Mouse (Mus musculus) T-helper 1 cell (primary cell): ENCODE results near the gene Itm2c.

Source experiments
- in situ Hi-C: fragments of 300-600 bp; cut with MboI, MseI; formaldehyde crosslinking; loops from one replicate; pipeline ENCODE4 v1.15.1; 2025; ENCODE audit warnings: high pct_unique_total_duplicates

Itm2c gene

DNA sequence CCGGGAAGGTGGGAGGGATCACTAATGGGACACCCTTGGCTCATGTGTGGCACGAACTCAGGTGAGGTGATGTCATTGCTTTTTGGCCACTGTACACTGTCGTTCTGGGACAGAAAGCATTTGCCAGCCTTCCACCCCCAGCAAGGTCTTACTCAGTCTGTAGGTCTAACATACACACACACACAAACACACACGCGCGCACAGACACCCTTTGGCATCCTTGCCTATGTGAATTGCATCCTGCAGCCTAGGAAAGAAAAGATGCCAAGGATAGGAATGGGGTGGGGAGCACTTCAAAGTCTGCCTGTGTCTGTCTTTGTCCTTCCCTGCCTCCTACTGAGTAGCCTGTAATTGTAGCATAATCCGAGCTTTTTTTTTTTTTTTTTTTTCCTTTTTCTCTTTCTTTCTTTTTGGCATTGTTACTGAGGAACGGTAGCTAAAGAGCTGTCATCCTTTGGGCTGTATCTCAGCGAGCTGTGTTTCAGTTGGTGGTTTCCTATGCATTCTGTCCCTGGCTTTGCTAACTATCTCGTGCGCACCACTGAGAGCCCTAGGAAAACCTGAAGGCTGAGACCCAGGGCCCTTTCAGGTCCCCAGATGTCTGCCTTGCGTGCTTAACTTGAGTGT, 4.8 kb downstream of the Itm2c start:
- in situ Hi-C loops, result loop anchor here (5.0 kb wide), 1 partner anchor 47 kb away; no protein-coding TSS in a partner anchor

DNA sequence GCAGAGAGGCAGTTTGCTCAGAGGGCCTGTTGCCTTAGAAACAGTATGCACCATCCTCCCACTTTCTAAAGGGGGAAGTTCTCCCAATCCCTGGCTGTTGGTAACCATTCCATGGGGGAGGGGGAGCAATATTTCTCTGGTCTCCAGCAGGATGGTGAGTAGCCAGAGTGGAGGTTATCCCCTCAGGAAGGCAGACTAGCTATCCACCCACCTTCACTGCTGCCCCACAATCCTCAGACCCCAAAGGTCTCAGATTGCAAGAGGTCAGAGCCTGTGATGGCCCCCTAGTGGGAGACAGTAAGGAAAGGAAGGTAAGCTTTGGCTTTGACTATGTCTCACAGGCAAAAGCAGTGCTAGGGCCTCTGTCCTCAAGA, 5.3 kb downstream of the Itm2c start:
- in situ Hi-C loops, result loop anchor here (5.0 kb wide), 1 partner anchor 47 kb away; no protein-coding TSS in a partner anchor

DNA sequence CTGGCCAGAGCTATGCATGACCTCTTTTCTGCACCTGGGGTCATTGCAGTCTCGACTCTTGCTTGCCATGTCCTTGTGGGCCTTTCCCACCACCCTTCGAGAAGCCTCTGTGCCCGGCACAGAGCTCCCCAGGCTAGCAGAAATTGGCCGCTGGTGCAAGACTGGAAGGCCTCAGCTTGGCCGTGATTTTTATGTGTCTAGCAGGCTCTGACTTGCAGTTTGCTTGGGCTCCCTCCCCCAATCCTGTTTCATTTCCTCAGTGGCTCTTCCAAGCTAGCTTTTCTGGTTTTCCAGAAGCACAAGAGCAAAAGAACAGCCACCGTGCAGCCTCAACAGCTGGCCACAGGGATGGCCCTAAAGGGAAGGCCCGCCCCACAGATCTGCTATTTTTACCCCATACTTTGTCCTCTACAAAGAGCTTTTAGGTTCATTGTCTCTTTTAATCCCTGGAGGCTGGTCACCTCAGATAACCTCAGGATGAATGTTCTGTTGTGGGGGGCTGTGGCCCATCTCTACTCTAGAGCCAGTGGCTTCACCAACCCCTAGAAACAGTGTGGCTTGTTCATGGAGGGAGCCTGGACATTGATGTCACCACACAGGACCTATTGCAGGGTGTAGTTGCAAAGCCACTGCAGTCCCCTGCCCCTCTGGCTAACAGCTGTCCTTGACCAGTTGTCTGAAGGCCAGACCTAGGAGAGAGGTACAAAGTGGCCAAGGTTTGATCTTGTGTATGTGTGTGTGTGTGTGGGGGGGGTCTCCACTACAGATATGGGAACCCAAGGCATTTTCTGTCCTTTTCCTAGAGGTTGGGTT, 6.6 kb downstream of the Itm2c start:
- in situ Hi-C loops, result no loop called here

DNA sequence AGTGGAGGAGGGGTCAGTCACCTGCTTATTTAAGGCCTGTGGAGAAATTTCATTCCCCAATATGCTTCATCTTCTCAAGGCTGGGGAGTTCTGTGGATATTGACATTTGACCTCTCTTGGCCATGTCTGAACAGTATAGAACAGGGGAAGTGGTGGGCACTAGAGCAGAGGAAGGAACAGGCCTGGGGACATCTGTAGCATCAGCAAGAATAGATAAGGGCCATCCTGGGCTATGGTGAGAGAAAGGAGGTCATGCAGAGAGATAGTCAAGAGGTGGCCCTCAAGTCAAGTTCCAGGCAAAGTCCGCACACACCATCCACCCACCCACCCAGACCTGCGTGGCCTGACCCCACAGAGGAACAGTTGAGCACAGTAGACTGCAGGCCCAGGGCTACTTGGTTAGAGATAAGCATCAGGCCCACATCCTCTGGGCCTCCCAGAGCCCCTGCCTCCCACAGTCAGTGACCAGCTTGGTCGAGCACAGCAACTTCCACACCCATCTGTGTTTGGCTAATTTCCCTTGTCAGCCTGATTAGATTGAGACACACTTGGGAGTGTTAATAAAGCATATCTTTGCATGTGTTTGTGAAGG, 7.5 kb downstream of the Itm2c start:
- in situ Hi-C loops, result no loop called here

DNA sequence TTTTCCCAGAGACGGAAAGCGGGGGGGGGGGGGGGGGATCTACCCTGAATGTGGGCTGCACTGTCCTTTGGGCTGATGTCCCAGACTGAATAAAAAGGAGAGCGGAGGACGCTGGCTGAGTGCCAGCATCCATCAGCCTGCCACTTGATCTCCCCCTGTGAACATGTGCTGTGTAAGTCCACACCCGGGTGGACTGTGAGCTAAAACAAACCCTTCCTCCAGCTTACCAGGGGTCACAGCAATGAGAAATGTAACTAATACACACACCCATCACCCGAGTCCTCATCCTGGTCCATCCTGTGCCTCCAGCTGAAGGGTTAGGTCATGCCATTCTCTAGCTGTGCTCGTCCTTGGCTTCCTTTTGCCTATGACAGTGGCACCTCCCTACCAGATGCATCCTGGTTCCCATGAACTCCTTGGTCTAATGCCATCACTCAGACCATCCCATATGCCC, 8.1 kb downstream of the Itm2c start:
- in situ Hi-C loops, result no loop called here

- in situ Hi-C loops, result no loop called here
Observed at GRCm38 (mm10) chr1:85906892-85907291, 12.8 kb downstream of the Itm2c start.

GRCm38 (mm10) chr1:85908754-85909590, 14.9 kb downstream of the Itm2c start:
- in situ Hi-C loops, result no loop called here

GRCm38 (mm10) chr1:85913078-85913755, 19.1 kb downstream of the Itm2c start:
- in situ Hi-C loops, result loop anchor here (10.0 kb wide), 1 partner anchor 1782 kb away; no protein-coding TSS in a partner anchor

DNA sequence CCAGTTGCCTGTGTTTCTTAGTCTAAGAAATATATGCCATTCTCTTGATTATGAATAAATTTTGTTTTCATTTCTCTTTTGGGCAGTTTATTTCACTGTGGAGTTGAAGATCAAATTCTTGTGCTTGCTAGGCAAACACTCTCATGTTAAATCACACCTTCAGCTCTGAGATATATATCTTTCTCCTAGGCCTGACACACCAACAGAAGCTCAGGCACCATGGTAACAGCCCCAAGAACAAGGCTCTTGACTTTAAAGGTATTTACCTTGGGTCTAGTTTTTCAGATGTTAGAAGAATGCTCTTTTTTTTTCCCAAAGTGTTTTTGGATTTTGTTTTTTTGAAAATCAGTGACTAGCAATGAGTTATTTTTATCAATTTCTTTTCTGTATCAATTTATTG, 21.8 kb downstream of the Itm2c start:
- in situ Hi-C loops, result loop anchor here (10.0 kb wide), 1 partner anchor 1779 kb away; no protein-coding TSS in a partner anchor

GRCm38 (mm10) chr1:85916830-85917450, 22.9 kb downstream of the Itm2c start:
- in situ Hi-C loops, result loop anchor here (10.0 kb wide), 1 partner anchor 1778 kb away; no protein-coding TSS in a partner anchor

GRCm38 (mm10) chr1:85919621-85920020, 25.5 kb downstream of the Itm2c start:
- in situ Hi-C loops, result loop anchor here (10.0 kb wide), 1 partner anchor 1775 kb away; no protein-coding TSS in a partner anchor

DNA sequence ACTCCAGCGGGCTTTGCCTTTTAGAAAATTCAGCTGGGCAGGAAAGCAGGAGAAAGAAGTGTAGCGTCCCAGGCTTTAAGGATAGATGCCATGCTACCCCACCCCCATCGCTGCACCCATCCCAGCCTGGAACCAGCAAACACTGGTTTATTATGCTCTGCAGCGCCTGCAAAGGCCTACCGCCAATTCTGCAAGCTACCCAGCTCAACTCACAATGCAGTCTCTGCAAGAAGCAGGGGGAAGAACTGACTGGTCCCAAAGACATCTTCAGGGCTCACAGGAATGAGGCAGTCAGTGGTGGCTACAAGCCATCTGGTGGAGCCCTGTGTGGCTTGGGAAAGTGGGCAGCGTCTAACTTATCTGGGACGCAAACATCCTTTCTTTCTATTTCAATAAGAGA, 27.6 kb downstream of the Itm2c start:
- in situ Hi-C loops, result no loop called here

- in situ Hi-C loops, result no loop called here
Observed at GRCm38 (mm10) chr1:85922127-85922864, 28.2 kb downstream of the Itm2c start.

GRCm38 (mm10) chr1:85922865-85923211, 28.8 kb downstream of the Itm2c start:
- in situ Hi-C loops, result no loop called here

- in situ Hi-C loops, result no loop called here
Observed at GRCm38 (mm10) chr1:85925183-85925582, 31.1 kb downstream of the Itm2c start.

- in situ Hi-C loops, result no loop called here
Observed at GRCm38 (mm10) chr1:85928057-85928687, 34.1 kb downstream of the Itm2c start, which contains the start of gene 4933407L21Rik. TSS of gene 4933407L21Rik (plus strand) at chr1:85928483.

GRCm38 (mm10) chr1:85928688-85929065, 34.6 kb downstream of the Itm2c start:
- in situ Hi-C loops, result no loop called here

DNA sequence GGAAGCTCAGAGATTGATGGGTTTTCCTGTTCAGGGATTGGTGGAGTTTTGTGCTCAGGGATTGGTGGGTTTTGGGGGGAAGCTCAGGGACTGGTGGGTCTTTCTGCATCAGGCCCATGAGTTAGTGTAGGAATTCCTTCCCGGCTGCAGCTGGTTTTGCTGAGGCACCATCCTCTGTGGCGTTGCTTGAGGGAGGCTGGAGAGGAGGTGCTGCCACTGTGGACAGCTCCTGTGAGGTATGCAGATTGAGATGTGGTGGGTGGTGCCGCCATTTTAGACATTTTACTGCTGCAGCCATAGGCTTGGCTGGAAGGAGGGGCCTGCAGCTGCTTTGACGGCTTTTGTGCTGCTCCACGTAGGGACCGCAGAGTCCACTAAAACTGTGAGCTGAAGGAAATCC, 35.3 kb downstream of the Itm2c start:
- in situ Hi-C loops, result no loop called here

DNA sequence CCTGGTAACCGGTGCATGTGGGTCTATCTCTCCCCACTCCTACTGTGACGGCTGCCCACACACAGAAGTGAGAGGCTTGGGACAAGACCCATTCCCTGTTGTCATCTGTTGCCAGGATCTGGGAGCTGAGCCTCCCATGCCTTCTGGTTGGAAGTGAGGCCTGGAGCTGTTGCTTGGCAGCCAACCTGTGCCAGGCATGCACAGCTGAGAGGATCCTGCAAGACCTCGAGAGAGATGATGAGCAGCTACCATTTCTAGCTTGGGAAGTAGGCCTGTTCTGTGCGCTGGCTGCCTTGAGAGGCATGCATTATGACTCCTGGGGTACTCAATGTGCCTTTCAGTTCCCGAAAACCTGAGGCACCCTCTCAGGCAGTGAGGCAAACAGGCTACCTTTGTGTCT, 37.1 kb downstream of the Itm2c start:
- in situ Hi-C loops, result loop anchor here (5.0 kb wide), 1 partner anchor 76 kb away; no protein-coding TSS in a partner anchor
